Mouse (Mus musculus) heart, embryonic 13.5 days (tissue): ENCODE results near the gene Arhgap8. TPM values are rescaled to one million over a fixed set of nuclear protein-coding genes. Genes with fewer than 3 reads are reported as not detected.

Source experiments
- ATAC-seq: fragments of 200-750 bp; cut with Nextera tagmentation; 2 replicates; pipeline ENCODE4 v1.8.0; 2017; ENCODE audit warnings: moderate TSS enrichment; ENCODE audit not compliant: insufficient number of reproducible peaks, low FRiP score, low TSS enrichment; ENCODE audit errors: extremely low read depth
- H3K27ac ChIP-seq: fragments of 300-500 bp; sonication (generic); replicated peaks from 2 replicates; pipeline ENCODE4 v1.5.1; 2015; ENCODE audit warnings: moderate library complexity, mild to moderate bottlenecking, inconsistent platforms
- H3K27me3 ChIP-seq: fragments of 300-500 bp; sonication (generic); replicated peaks from 2 replicates; pipeline ENCODE4 v1.6.1; 2015; ENCODE audit warnings: mild to moderate bottlenecking, inconsistent platforms
- H3K36me3 ChIP-seq: fragments of 300-500 bp; sonication (generic); 2 replicates; pipeline ENCODE4 v1.6.1; 2015; ENCODE audit warnings: mild to moderate bottlenecking, inconsistent platforms
- H3K4me1 ChIP-seq: fragments of 300-500 bp; sonication (generic); 2 replicates; pipeline ENCODE4 v1.6.1; 2015; ENCODE audit warnings: inconsistent platforms
- H3K4me2 ChIP-seq: fragments of 300-500 bp; sonication (generic); 2 replicates; pipeline ENCODE4 v1.6.1; 2015; ENCODE audit warnings: inconsistent platforms, mild to moderate bottlenecking, moderate library complexity
- H3K4me3 ChIP-seq: fragments of 300-500 bp; sonication (generic); 2 replicates; pipeline ENCODE4 v1.5.1; 2015; ENCODE audit warnings: moderate library complexity, mild to moderate bottlenecking, inconsistent platforms
- H3K9ac ChIP-seq: fragments of 300-500 bp; sonication (generic); 2 replicates; pipeline ENCODE4 v1.6.1; 2015; ENCODE audit warnings: inconsistent platforms, mild to moderate bottlenecking, moderate library complexity
- H3K9me3 ChIP-seq: fragments of 300-500 bp; sonication (generic); 2 replicates; pipeline ENCODE4 v1.6.1; 2016; ENCODE audit warnings: inconsistent platforms
- WGBS: fragments of 180-500 bp; shearing (Covaris S2); methylation state at CpG from one replicate; pipeline ENCODE4 v1.1.7; 2015; ENCODE audit warnings: mixed read lengths; 5-methylcytosine and 5-hydroxymethylcytosine counted together
- polyA plus RNA-seq: library from polyadenylated mRNA; unstranded; fragments of >200 nt; fragmentation: Nextera tagmentation; extraction: Ambion mirVana; gene quantifications from 2 replicates; pipeline ENCODE4 v1.2.1, GENCODE M21; 2015

Arhgap8 gene
- polyA plus RNA-seq, 1 experiment from 2014 or later, result 5.5 TPM

DNA sequence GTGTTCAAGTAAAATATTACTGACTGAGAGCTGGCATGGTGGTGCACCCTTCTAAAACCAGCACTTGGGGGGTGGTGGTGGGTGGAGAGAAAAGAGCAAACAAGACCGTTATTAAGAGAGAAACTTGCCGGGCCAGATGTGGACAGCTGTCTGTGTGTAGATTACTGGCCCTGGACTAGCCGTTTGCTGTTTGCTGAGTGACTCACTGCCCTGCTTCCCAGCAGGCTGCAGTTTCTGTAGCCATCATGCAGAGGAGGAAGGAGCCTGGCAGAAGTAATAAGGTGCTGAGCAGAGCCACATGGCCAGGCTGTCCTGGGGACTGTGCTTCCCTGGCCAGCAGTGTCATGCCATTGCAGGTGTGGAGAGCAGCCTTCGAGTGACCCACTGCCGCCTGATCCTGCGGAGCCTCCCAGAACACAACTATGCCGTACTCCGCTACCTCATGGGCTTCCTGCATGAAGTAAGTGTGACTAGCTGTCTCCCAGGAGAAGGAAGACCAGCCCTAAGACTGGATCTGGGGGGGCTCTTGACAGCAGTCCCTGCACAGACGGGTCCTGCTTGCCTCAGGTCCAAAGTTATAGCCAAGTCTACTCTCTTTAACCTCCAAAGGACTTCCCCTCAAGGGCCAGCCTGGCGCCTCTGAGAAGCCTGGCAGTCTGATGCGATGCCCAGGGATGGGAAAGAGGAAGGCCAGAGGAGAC lies 49.9 kb downstream of the Arhgap8 start:
- Histone ChIP-seq H3K4me3 (no peak overlapping the region), H3K27me3 (no peaks in the 10 kb centered on the region), H3K27ac (no peak overlapping the region), H3K4me2 (no peak overlapping the region), H3K36me3 (no peaks in the 10 kb centered on the region), H3K4me1 (0 out of 2 replicates have a peak, but pooled peaks cover 6% of the 10 kb centered on the region), H3K9ac (no peak overlapping the region), H3K9me3 (no peaks in the 10 kb centered on the region)
- 70% methylated on average over 11 of the region's 11 CpGs for WGBS
- ATAC-seq, result no peak

DNA sequence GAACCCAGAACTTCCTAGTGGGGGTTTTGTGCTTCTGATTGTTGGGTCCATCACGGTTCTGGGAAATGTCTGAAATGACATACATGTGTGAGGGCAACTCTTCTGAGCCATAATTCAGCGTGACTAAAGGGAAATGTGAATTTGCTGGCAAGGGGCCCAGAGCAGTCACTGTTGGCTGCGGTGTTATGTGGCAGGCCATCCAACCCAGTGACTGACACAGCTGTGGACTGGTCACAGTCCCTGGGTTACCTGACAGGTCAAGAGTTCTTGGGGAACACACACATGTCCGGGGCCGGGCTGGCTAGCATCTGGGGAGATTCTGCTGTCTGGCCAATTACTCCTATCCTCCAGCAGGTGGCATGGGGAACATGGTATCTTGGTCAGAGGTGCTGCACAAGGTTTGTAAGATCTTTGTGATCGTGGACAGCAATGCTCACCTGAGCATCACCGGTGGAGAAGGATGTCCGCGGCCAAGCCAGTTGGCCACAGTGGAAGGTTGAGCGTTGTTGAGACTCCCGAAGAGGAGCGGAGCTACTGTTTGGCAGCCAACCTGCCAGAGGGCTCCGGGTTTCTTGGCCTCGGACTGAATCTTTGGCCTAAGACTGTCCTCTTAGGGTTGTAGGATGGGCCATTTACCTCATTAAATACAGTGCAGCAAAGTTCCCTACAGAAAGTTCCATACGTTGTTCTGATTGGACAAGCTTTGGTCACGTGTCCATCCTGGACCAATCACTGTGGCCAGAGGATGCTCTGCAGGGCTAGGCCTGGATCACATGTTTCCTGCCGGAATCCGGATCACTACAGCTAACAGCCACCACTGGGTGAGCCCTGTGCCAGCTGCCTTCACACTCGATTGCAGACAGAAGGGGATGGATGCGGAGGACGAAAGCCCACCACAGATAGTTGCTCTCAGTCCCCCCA lies 52.6 kb downstream of the Arhgap8 start:
- H3K36me3 ChIP-seq, result no peaks in the 10 kb centered on the region
- H3K9me3 ChIP-seq, result no peaks in the 10 kb centered on the region
- 76% methylated on average over 21 of the region's 21 CpGs for WGBS
- no peak overlapping the region for H3K9ac ChIP-seq
- no peak overlapping the region for H3K27ac ChIP-seq
- no peak overlapping the region for H3K4me2 ChIP-seq
- no peaks in the 10 kb centered on the region for H3K27me3 ChIP-seq
- ATAC-seq, result no peak
- 0 out of 2 replicates have a peak, but pooled peaks cover 11% of the 10 kb centered on the region for H3K4me1 ChIP-seq
- no peak overlapping the region for H3K4me3 ChIP-seq

DNA sequence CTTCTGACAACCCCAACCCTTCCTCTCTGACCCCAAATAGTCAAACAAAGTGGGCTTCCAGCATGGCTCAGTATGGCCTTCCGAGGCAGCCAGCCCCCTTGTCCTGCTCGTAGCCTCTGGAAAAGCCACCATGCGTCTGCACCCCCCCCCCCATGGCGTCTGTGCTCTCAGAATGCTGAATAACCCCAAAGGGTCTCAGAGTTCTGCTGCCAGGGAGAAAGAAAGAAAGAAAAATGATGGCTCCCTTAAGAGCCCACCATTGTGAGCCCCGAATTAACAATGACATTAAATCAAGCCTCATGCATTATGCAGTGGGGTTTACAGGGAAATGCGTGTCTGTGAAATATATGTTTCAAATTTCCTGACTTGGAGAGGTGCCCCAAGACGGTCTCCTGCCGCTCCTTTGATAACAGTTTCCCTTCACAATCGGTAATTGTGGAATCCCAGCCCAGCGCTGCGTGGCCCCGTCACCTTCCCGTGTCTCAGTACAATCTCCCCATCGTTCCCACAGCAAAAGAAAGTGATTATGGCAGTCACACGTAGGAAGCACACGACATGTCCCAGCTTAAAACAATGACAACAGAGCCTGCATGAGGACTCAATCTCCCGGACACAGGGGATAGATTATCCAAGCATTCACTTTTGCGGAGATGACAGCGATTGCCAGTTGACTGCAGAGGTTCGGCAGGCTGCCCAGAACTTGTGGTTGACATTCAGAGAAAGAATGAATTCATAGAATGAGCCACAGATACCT lies 55.7 kb downstream of the Arhgap8 start:
- no peak for ATAC-seq
- 56% methylated on average over 20 of the region's 20 CpGs for WGBS
- Histone ChIP-seq H3K4me1 (0 out of 2 replicates have a peak, but pooled peaks cover 11% of the 10 kb centered on the region), H3K36me3 (no peaks in the 10 kb centered on the region), H3K4me3 (no peak overlapping the region), H3K9ac (no peak overlapping the region), H3K27ac (no peak overlapping the region), H3K27me3 (no peaks in the 10 kb centered on the region; the same call in 1 of the 2 replicates), H3K4me2 (peak overlapping the region; percentile 18; the same call in 1 of the 2 replicates), H3K9me3 (no peaks in the 10 kb centered on the region)

DNA sequence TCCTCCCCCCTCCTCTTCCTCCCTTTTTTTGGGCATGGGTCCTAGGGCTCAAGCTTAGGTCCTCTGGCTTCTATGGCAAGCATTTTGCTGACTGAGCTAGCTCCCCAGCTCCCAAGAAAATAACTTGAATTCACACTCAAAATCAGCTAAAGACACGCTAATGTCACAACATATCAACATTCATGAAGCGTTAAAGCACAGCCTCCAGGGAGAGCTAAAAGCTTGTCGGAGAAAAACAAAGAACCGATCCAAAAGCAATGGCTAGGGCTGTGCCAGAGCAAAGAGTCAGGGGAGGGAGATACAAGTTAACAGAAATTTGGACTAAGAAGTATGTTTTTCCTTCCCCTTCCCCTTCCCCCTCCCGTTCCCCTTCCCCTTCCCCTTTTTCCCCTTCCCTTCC lies 58.7 kb downstream of the Arhgap8 start:
- H3K4me2 ChIP-seq, result no peak overlapping the region
- WGBS, result 51% methylated on average over 5 of the region's 5 CpGs
- H3K4me1 ChIP-seq, result 0 out of 2 replicates have a peak, but pooled peaks cover 6% of the 10 kb centered on the region
- H3K9ac ChIP-seq, result no peak overlapping the region
- no peaks in the 10 kb centered on the region for H3K36me3 ChIP-seq
- ATAC-seq, result no peak
- H3K27ac ChIP-seq, result no peak overlapping the region
- H3K9me3 ChIP-seq, result no peaks in the 10 kb centered on the region
- no peak overlapping the region for H3K4me3 ChIP-seq
- no peaks in the 10 kb centered on the region; the same call in 1 of the 2 replicates for H3K27me3 ChIP-seq

DNA sequence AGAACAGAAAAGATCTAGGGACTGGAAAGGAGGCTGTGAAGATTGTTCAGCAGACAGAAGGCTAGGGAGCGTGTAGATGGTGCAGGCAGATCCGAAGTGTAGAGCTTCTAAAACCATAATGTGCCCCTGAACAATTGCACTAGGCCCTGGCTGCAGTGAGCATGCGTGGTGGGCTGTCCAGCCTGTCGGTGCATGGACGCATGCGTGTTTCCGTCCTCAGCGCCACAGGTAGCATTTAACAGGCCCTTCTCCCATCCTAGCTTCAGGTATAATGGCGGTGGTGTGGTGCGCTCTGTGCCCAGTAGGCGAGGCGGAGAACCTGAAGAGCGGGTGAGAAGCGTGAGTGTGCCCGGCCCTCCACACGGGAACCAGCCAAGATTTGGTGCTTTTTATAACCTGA lies 65.0 kb downstream of the Arhgap8 start:
- no peak for ATAC-seq
- H3K4me3 ChIP-seq, result no peak overlapping the region
- no peak overlapping the region for H3K4me2 ChIP-seq
- H3K27me3 ChIP-seq, result no peaks in the 10 kb centered on the region
- no peak overlapping the region for H3K27ac ChIP-seq
- no peaks in the 10 kb centered on the region for H3K4me1 ChIP-seq
- H3K9me3 ChIP-seq, result no peaks in the 10 kb centered on the region
- no peaks in the 10 kb centered on the region for H3K36me3 ChIP-seq
- H3K9ac ChIP-seq, result no peak overlapping the region
- whole genome bisulfite sequencing, result 86% methylated on average over 16 of the region's 16 CpGs

DNA sequence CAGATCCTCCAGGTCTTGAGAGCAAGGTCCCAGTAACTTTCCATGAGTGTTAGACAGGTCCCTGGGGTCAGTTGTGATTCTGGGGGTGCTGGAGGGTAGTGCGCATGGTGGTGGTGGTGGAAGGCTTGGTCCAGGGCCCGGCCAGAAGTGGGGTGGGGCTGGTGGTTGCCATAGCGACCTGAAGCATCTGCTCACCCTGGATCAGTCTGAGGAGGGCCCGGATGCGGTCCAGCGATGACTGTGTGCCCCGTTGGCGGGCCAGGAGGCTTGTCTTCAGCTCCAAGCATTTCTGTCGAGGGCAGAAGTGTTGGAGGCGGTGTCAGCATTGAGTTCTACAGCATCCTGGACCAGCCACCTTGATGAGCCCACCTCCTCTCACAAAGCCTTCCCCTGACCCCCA lies 67.3 kb downstream of the Arhgap8 start:
- H3K27me3 ChIP-seq, result no peaks in the 10 kb centered on the region
- ATAC-seq, result no peak
- no peaks in the 10 kb centered on the region for H3K9me3 ChIP-seq
- H3K9ac ChIP-seq, result no peak overlapping the region
- H3K36me3 ChIP-seq, result no peaks in the 10 kb centered on the region
- no peaks in the 10 kb centered on the region for H3K4me1 ChIP-seq
- no peak overlapping the region for H3K4me3 ChIP-seq
- H3K4me2 ChIP-seq, result no peak overlapping the region
- 79% methylated on average over 10 of the region's 10 CpGs for WGBS
- no peak overlapping the region for H3K27ac ChIP-seq

DNA sequence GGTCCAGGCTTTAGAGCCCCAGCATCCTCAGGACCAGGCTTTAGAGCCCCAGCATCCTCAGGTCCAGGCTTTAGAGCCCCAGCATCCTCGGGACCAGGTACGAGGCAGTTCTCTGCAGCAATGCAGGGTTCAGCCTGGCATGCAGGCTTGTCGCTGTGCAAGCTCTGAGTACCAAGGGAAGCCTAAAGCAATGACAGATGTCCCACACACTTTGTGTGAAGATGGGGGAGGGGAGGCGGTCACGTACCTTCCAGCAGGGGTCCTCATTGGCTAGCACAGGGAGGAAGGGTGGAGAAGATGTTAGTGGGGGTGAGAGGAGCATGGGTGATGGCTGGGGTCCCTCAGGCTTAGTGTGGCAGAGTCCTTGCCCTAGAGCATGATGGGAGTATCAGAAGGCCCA lies 73.8 kb downstream of the Arhgap8 start:
- Histone ChIP-seq H3K4me2 (no peak overlapping the region), H3K27me3 (no peaks in the 10 kb centered on the region), H3K4me1 (no peaks in the 10 kb centered on the region), H3K9me3 (no peaks in the 10 kb centered on the region), H3K36me3 (peaks cover 12% of the 10 kb centered on the region; the same call in 1 of the 2 replicates), H3K4me3 (no peak overlapping the region), H3K9ac (no peak overlapping the region), H3K27ac (no peak overlapping the region)
- no peak for ATAC-seq
- WGBS, result 74% methylated on average over 5 of the region's 5 CpGs

DNA sequence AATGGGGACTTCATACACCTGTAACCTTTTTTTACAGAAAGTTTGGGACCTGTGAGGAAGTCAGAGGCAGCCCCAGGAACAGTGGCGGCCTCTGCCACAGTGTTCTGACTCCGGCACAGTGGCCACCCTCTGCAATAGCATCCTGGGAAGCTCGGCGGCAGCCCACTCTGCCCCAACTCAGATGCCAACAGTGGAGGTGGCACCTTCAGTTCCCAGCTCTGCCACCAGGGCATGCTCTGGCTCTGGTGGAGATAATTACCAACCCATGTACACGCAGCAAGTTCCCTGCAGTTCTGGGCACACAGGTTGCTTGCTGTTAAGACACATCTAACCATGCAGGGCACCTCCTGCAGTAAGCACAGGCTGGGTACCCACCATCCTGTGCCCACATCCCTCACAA lies 80.3 kb downstream of the Arhgap8 start:
- Histone ChIP-seq H3K9ac (no peak overlapping the region), H3K4me2 (no peak overlapping the region), H3K4me1 (no peaks in the 10 kb centered on the region), H3K36me3 (peaks cover 12% of the 10 kb centered on the region; the same call in 1 of the 2 replicates), H3K27me3 (no peaks in the 10 kb centered on the region), H3K27ac (no peak overlapping the region), H3K9me3 (no peaks in the 10 kb centered on the region), H3K4me3 (no peak overlapping the region)
- ATAC-seq, result no peak
- WGBS, result 74% methylated on average over 5 of the region's 5 CpGs

DNA sequence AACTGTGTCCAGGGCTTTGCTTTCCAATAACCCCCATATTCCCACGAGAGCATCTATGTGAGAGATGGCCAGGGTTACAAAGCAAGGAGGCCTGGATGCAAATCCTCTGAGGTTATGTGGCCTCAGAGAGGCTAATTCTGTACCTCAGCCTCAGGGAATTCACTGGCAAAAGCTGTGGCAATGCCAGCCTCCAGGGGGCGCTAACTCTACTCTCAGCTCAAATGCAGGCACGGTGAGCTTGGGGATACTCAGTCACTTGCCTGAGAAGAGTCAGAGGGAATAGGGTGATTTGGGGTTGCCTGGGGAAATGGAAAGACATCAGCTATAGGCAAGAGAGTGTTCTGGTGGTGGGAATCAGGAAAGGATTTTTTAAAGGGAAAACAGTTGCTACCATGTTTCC lies 83.8 kb downstream of the Arhgap8 start:
- 53% methylated on average over 3 of the region's 3 CpGs for WGBS
- Histone ChIP-seq H3K9ac (no peak overlapping the region), H3K4me2 (no peak overlapping the region), H3K9me3 (no peaks in the 10 kb centered on the region), H3K27ac (no peak overlapping the region), H3K4me1 (no peaks in the 10 kb centered on the region), H3K36me3 (no peaks in the 10 kb centered on the region), H3K27me3 (no peaks in the 10 kb centered on the region), H3K4me3 (no peak overlapping the region)
- ATAC-seq, result no peak

DNA sequence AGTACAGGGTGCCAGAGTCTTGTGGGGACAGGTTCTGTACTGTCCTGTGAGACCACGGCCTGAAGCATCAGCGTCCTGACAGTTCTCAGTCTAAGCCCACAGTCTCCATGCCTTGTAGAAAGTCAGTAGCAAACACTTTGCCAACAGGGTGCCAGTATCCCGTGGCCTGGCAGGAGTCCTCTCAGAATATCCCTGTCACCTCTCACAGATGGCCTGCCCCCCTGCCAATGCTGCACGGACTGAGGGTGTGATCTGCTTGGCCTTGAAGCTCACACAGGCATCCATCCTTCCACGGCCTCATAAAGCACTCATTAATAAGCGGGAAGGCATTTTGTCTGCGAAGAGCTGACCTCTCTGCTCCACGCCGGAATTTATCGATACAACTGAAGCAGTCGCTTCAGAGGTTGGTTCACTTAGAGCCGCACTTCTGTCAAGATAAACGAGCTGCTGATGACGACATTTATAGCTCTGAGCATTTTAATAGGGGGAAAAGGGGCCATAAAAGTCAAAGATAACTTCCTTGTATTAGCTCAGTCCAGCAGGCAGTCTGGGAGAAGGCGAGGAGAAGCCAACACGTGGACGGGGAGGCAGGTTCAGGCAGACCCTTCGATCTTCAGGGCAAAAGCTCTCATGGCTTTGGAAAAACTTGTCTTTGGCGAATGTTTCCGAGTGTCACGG lies 89.6 kb downstream of the Arhgap8 start:
- H3K27me3 ChIP-seq, result no peaks in the 10 kb centered on the region
- no peak overlapping the region for H3K4me3 ChIP-seq
- H3K4me2 ChIP-seq, result no peak overlapping the region
- 62% methylated on average over 21 of the region's 21 CpGs for WGBS
- H3K27ac ChIP-seq, result no peak overlapping the region
- no peaks in the 10 kb centered on the region for H3K36me3 ChIP-seq
- no peaks in the 10 kb centered on the region for H3K4me1 ChIP-seq
- H3K9me3 ChIP-seq, result no peaks in the 10 kb centered on the region
- no peak overlapping the region for H3K9ac ChIP-seq
- ATAC-seq, result no peak

DNA sequence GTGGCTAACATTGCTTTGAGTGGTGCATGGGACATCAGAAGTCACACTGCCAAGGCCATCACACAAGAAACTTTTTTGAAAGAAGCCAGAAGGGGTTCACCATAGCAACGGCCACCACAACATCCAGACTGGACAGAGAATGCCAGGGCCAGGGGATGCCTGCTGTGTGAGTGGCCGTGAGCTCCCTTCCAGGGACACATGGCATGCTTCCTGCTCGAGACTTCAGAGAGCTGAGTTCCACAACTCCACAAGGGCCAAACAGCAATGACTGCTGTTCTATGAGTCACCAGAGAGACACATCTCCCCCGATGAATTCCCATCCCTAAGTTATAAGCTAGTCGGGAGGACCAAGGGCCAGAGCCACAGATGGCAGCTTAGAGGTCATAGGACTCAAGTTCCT lies 91.3 kb downstream of the Arhgap8 start:
- WGBS, result 62% methylated on average over 5 of the region's 5 CpGs
- H3K4me2 ChIP-seq, result no peak overlapping the region
- ATAC-seq, result no peak

More for the DNA sequence above, 91.3 kb downstream of the Arhgap8 start:
- no peaks in the 10 kb centered on the region for H3K4me1 ChIP-seq
- no peak overlapping the region for H3K9ac ChIP-seq
- no peaks in the 10 kb centered on the region for H3K36me3 ChIP-seq
- no peaks in the 10 kb centered on the region for H3K27me3 ChIP-seq
- no peak overlapping the region for H3K4me3 ChIP-seq
- H3K27ac ChIP-seq, result no peak overlapping the region
- no peaks in the 10 kb centered on the region for H3K9me3 ChIP-seq
